Mouse (Mus musculus) hindbrain, embryonic 11.5 days (tissue): ENCODE measurements around the gene Tmem41a. TPM values are rescaled to one million over a fixed set of nuclear protein-coding genes. Genes with fewer than 3 reads are reported as not detected.
"Not testable (repeated sequence)": the region's sequence is repeated elsewhere in the genome, so short reads cannot be mapped to it uniquely, and the experiment has no call there.

Experiments used
- ATAC-seq: fragments of 200-750 bp; cut with Nextera tagmentation; 2 replicates; pipeline ENCODE4 v1.8.0; 2017; ENCODE audit warnings: mild to moderate bottlenecking, moderate TSS enrichment, moderate library complexity; ENCODE audit not compliant: low FRiP score
- DNase-seq: peaks from one replicate; pipeline ENCODE4 v3.0.0-alpha.2; 2015; ENCODE audit warnings: low spot score
- H3K27ac ChIP-seq: fragments of 300-500 bp; sonication (generic); 2 replicates; pipeline ENCODE4 v1.5.1; 2014; ENCODE audit warnings: mild to moderate bottlenecking, low read depth, low read length
- H3K27me3 ChIP-seq: fragments of 300-500 bp; sonication (generic); 2 replicates; pipeline ENCODE4 v1.6.1; 2014; ENCODE audit warnings: mild to moderate bottlenecking, low read length, moderate library complexity, mixed read lengths; ENCODE audit not compliant: control insufficient read depth, insufficient read depth
- H3K36me3 ChIP-seq: fragments of 300-500 bp; sonication (generic); 2 replicates; pipeline ENCODE4 v1.6.1; 2014; ENCODE audit warnings: mild to moderate bottlenecking, low read length, moderate library complexity, mixed read lengths; ENCODE audit not compliant: control insufficient read depth, insufficient read depth
- H3K4me1 ChIP-seq: fragments of 300-500 bp; sonication (generic); replicated peaks from 2 replicates; pipeline ENCODE4 v1.6.1; 2014; ENCODE audit warnings: low read length, mixed read lengths; ENCODE audit not compliant: control insufficient read depth, insufficient read depth
- H3K4me2 ChIP-seq: fragments of 300-500 bp; sonication (generic); replicated peaks from 2 replicates; pipeline ENCODE4 v1.6.1; 2014; ENCODE audit warnings: mild to moderate bottlenecking, low read depth, low read length
- H3K4me3 ChIP-seq: fragments of 300-500 bp; sonication (generic); 2 replicates; pipeline ENCODE4 v1.5.1; 2014; ENCODE audit warnings: low read depth, low read length
- H3K9ac ChIP-seq: fragments of 300-500 bp; sonication (generic); 2 replicates; pipeline ENCODE4 v1.6.1; 2014; ENCODE audit warnings: low read depth, low read length
- H3K9me3 ChIP-seq: fragments of 300-500 bp; sonication (generic); 2 replicates; pipeline ENCODE4 v1.6.1; 2016; ENCODE audit warnings: low read length; ENCODE audit not compliant: control insufficient read depth
- WGBS: fragments of 180-500 bp; shearing (Covaris S2); extraction: QIAGEN DNeasy Blood & Tissue Kit; methylation state at CpG from one replicate; pipeline ENCODE4 v1.1.7; 2014; 5-methylcytosine and 5-hydroxymethylcytosine counted together
- polyA plus RNA-seq: library from polyadenylated mRNA; unstranded; fragments of >200 nt; fragmentation: Nextera tagmentation; extraction: Ambion mirVana; gene quantifications from 2 replicates; pipeline ENCODE4 v1.2.1, GENCODE M21; 2014

The Tmem41a gene
- polyA plus RNA-seq, 1 experiment from 2014 or later, result 42.5 TPM

DNA sequence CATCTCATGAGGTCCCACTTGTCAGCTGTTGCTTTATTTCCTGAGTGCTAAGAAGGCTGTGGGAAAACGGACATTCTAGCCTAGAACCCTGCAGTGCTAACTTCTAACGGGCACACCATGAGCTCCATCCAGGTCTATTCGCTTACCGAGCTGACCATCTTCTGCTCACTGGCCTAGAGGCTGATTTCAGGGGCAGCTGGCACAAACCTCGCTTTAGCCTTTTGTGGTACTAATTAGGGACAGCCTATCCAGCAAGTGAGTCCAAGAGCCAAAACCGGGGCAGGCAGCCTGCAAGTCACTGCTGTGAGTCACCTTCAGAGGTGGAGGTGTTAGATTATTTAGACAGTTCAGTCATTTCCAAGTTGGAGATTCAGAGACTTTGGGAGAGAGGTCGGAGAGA is 30.7 kb downstream of the Tmem41a start:
- Histone ChIP-seq H3K9me3 (no peaks in the 10 kb centered on the region), H3K9ac (no peak overlapping the region), H3K27ac (no peak overlapping the region), H3K4me1 (no peaks in the 10 kb centered on the region), H3K36me3 (peaks cover 2% of the 10 kb centered on the region; the same call in 1 of the 2 replicates), H3K4me2 (no peak overlapping the region), H3K27me3 (no peaks in the 10 kb centered on the region), H3K4me3 (no peak overlapping the region)
- no peak for DNase-seq
- ATAC-seq, result no peak
- 79% methylated on average over 7 of the region's 7 CpGs for WGBS

DNA sequence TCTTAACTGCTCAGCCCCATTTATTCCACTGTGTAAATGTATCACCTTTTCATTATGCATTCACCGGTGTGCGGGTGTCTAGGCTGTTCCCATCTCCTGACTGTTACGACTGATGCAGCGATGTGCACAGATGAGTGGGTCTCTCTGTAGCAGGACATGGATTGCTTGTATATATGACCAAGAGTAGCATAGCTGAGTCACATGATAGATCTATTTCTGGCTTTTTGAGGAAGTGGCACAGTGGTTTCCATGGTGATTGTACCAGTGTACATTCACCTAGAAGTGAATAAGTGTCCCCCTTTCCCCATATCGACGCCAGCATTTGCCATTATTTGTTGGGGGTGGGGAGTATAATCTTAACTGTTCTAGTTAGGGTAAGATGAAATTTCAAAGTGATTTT is 34.0 kb downstream of the Tmem41a start:
- no peaks in the 10 kb centered on the region for H3K9me3 ChIP-seq
- no peak overlapping the region for H3K27ac ChIP-seq
- WGBS, result 94% methylated on average over 6 of the region's 6 CpGs
- no peak overlapping the region for H3K4me3 ChIP-seq
- H3K27me3 ChIP-seq, result no peaks in the 10 kb centered on the region
- no peaks in the 10 kb centered on the region for H3K4me1 ChIP-seq
- ATAC-seq (no peak), DNase-seq (no peak)
- H3K36me3 ChIP-seq, result peaks cover 2% of the 10 kb centered on the region; the same call in 1 of the 2 replicates
- no peak overlapping the region for H3K4me2 ChIP-seq
- H3K9ac ChIP-seq, result no peak overlapping the region

DNA sequence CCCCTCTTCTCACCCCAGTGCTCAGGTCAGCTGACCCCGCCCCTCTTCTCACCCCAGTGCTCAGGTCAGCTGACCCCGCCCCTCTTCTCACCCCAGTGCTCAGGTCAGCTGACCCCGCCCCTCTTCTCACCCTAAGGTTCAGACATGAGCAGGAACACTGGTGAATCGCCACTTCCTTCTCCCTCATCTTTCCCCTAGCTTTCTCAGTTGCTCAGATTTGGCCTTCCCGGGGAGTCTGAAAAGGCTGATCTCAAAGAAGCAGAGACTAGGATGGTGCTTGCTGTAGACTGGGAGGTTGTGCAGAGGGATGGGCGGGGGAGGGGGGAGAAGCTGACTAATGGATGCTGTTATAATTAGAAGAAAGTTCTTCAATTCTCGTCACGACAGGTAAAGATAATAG is 38.4 kb downstream of the Tmem41a start:
- DNase-seq, ATAC-seq, H3K36me3 ChIP-seq, H3K4me1 ChIP-seq, H3K27me3 ChIP-seq, H3K4me2 ChIP-seq, H3K27ac ChIP-seq, H3K4me3 ChIP-seq, H3K9me3 ChIP-seq, H3K9ac ChIP-seq: not testable (repeated sequence)
- 38% methylated on average over 6 of the region's 8 CpGs for WGBS

DNA sequence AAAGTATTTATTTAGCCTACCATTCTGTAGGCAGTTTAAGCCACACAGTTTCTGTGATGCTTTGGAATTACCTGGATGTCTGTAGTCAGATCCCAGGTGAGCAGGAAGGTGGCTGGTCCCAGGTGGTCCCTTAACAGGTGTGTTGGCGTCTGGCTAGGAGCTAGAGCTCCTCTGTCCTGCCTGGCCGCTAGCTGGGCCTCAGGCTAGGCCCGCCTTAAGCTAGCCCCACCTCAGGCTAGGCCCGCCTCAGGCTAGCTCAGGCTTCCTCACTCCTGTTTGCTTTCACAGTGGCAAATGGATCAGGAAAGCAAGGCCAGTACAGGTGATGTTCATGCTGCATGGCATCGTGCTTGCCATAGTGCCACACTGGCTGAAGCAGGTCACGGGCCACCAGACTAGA is 40.5 kb downstream of the Tmem41a start:
- H3K27ac ChIP-seq, result no peak overlapping the region
- no peaks in the 10 kb centered on the region for H3K9me3 ChIP-seq
- no peaks in the 10 kb centered on the region for H3K27me3 ChIP-seq
- H3K4me3 ChIP-seq, result no peak overlapping the region
- DNase-seq (no peak), ATAC-seq (no peak)
- H3K4me1 ChIP-seq, result no peaks in the 10 kb centered on the region
- WGBS, result 90% methylated on average over 6 of the region's 6 CpGs
- H3K9ac ChIP-seq, result no peak overlapping the region
- H3K36me3 ChIP-seq, result no peaks in the 10 kb centered on the region
- no peak overlapping the region for H3K4me2 ChIP-seq

DNA sequence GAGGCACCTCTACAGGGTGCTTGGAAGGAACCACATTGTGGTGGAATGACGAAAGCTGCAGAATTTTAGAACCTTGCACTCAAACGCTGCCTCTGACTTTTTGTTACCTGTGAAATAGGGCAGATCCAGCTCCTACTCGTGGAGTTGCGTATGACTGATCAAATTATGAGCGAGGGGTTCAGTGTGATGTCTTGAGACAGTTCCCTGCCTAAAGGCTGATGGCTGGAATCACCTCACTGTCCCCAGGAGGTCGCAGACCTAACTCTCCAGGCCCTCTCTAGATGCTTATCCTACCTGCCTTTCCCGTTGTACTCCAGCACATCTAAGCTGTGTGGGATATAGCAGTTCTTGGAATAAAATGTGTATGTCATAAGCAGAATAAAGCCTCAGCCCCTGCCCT is 41.4 kb downstream of the Tmem41a start:
- Histone ChIP-seq H3K4me2 (no peak overlapping the region), H3K4me1 (no peaks in the 10 kb centered on the region), H3K27me3 (no peaks in the 10 kb centered on the region), H3K4me3 (no peak overlapping the region), H3K9ac (no peak overlapping the region), H3K9me3 (no peaks in the 10 kb centered on the region), H3K27ac (no peak overlapping the region), H3K36me3 (no peaks in the 10 kb centered on the region)
- WGBS, result 90% methylated on average over 7 of the region's 7 CpGs
- no peak for DNase-seq
- ATAC-seq, result no peak

DNA sequence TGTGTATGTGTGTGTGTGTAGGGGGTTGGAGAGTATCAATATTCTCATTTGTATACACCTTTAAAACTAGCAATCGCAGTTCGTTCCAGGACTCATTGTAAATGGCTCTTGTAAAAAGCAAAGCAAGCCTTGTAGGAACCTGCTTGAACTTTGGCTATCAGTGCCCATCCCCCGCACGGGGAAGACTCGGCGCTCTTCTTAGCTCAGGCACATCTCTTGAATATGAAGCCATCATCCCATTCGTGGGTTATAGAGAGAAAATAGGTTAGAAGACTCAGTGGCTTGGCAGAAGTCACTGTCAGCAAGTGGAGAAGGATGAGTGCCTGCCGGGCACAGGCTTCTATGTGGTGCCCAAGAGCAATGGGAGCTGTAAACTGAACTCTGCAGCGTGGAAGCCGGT is 42.7 kb downstream of the Tmem41a start:
- DNase-seq, result no peak
- Histone ChIP-seq H3K36me3 (no peaks in the 10 kb centered on the region), H3K4me2 (no peak overlapping the region), H3K27me3 (no peaks in the 10 kb centered on the region), H3K9ac (no peak overlapping the region), H3K9me3 (no peaks in the 10 kb centered on the region), H3K4me3 (no peak overlapping the region), H3K27ac (no peak overlapping the region), H3K4me1 (no peaks in the 10 kb centered on the region)
- 87% methylated on average over 10 of the region's 10 CpGs for WGBS
- no peak for ATAC-seq

DNA sequence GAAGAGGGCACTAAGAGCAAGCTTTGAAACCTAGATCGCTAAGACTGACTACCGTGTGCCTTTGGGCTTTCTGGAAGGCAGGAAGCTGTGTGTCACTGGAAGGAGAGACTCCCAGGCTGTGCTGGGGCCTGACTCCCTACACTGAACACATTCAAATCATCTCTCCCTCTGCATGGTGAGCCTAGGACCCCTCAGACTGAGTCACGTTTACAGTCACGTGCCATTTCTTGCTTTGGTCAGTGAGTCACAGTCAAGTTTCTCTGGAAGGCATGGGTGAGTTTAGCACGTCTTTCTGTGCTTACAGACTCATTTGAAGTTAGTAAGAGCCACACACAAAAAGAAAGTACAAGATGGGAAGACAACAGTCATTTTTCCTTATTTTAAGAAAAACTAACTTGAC is 46.1 kb downstream of the Tmem41a start:
- Histone ChIP-seq H3K4me3 (no peak overlapping the region), H3K4me1 (no peaks in the 10 kb centered on the region), H3K9ac (no peak overlapping the region), H3K27ac (no peak overlapping the region), H3K9me3 (no peaks in the 10 kb centered on the region), H3K4me2 (no peak overlapping the region), H3K27me3 (no peaks in the 10 kb centered on the region), H3K36me3 (no peaks in the 10 kb centered on the region)
- WGBS, result 78% methylated on average over 5 of the region's 5 CpGs
- ATAC-seq, result no peak
- no peak for DNase-seq

DNA sequence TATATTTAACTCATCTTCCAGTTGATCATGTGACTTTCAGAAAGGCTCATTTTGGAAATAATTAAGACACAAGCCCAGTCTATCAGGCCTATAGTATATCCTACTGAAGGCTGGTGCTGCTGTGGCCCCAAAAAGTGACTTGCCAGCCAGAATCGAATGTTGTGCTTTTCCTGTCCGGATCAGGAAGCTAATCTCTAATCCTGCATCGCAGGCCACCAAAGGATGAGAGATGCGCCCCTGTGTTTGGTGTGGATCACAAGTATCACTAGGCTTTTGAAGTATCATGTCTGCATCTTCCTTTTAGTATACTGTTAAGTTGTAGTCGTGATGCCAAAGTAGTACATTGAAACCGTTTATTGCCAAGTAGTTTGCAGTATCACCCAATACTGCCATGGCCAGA is 53.5 kb downstream of the Tmem41a start:
- Histone ChIP-seq H3K27me3 (no peaks in the 10 kb centered on the region), H3K27ac (no peak overlapping the region), H3K9ac (no peak overlapping the region), H3K4me3 (no peak overlapping the region), H3K9me3 (no peaks in the 10 kb centered on the region), H3K36me3 (no peaks in the 10 kb centered on the region), H3K4me1 (no peaks in the 10 kb centered on the region), H3K4me2 (no peak overlapping the region)
- DNase-seq (no peak), ATAC-seq (no peak)
- 92% methylated on average over 6 of the region's 6 CpGs for WGBS

DNA sequence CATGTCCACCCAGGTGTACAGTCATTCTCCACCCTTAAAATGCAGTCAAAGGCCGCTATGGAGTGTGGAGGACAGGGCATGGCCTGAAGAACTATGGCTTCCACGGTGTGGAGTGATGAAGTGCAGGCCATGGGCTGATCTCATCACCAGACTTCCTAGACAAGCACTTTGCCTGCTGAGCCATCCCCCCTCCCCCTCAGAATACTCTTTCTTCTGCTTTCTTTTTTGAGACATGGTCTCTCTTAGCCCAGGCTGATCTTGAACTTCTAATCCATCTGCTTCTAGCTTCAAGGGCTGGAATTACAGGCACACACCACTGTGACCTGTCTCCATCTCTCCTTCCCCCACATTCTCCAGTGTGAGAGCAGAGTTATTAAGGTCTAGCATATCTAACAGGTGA is 59.8 kb downstream of the Tmem41a start:
- H3K27me3 ChIP-seq, result no peaks in the 10 kb centered on the region
- no peaks in the 10 kb centered on the region for H3K36me3 ChIP-seq
- H3K4me2 ChIP-seq, result no peak overlapping the region
- no peaks in the 10 kb centered on the region for H3K4me1 ChIP-seq
- WGBS, result 96% methylated on average over 2 of the region's 2 CpGs
- ATAC-seq (no peak), DNase-seq (no peak)
- no peak overlapping the region for H3K4me3 ChIP-seq
- no peaks in the 10 kb centered on the region for H3K9me3 ChIP-seq
- H3K9ac ChIP-seq, result no peak overlapping the region
- H3K27ac ChIP-seq, result no peak overlapping the region
